Mouse (Mus musculus): ENCODE measurements around the gene Jag1. TPM values are rescaled to one million over a fixed set of nuclear protein-coding genes. Genes with fewer than 3 reads are reported as not detected.
A peak's percentile ranks its signal among the peaks of the same experiment; 100 is the strongest.

The Jag1 gene
- polyA plus RNA-seq, 1 experiment from 2014 or later: 35.2 TPM

GRCm38 (mm10) chr2:137115241-137116024, 1.0 kb downstream of the Jag1 start:
- H3K4me3 ChIP-seq: peak overlapping the region; percentile 80
- no peaks in the 10 kb centered on the region for H3K27me3 ChIP-seq
- peak overlapping the region; percentile 89 for H3K4me2 ChIP-seq
- WGBS: under 1% methylated on average over 40 of the region's 40 CpGs
- H3K9me3 ChIP-seq: no peaks in the 10 kb centered on the region
- H3K9ac ChIP-seq: peak overlapping the region; percentile 89
- peak overlapping the region; percentile 99 for H3K27ac ChIP-seq
- H3K4me1 ChIP-seq: peaks cover 41% of the 10 kb centered on the region
- no peaks in the 10 kb centered on the region for H3K36me3 ChIP-seq
- no peak for ATAC-seq (ENCODE audit: insufficient number of reproducible peaks, low FRiP score, low TSS enrichment, low read depth)

- peak overlapping the region; percentile 99 for H3K27ac ChIP-seq
- H3K9me3 ChIP-seq: no peaks in the 10 kb centered on the region
- no peaks in the 10 kb centered on the region for H3K27me3 ChIP-seq
- WGBS: under 1% methylated on average over 51 of the region's 51 CpGs
- H3K4me3 ChIP-seq: peak overlapping the region; percentile 80
- no peaks in the 10 kb centered on the region for H3K36me3 ChIP-seq
- H3K4me2 ChIP-seq: peak overlapping the region; percentile 89
- peak overlapping the region; percentile 89 for H3K9ac ChIP-seq
- ATAC-seq (ENCODE audit: insufficient number of reproducible peaks, low FRiP score, low TSS enrichment, low read depth): peak; percentile 50
- peaks cover 51% of the 10 kb centered on the region for H3K4me1 ChIP-seq
Observed at GRCm38 (mm10) chr2:137114248-137115096, 2.0 kb downstream of the Jag1 start.

GRCm38 (mm10) chr2:137113288-137114061, 3.0 kb downstream of the Jag1 start:
- Histone ChIP-seq H3K27ac (peak overlapping the region; percentile 99), H3K4me1 (peaks cover 58% of the 10 kb centered on the region), H3K9me3 (no peaks in the 10 kb centered on the region), H3K4me3 (peak overlapping the region; percentile 80), H3K27me3 (no peaks in the 10 kb centered on the region), H3K9ac (peak overlapping the region; percentile 89), H3K36me3 (no peaks in the 10 kb centered on the region), H3K4me2 (peak overlapping the region; percentile 89)
- ATAC-seq (ENCODE audit: insufficient number of reproducible peaks, low FRiP score, low TSS enrichment, low read depth): no peak
- 11% methylated on average over 12 of the region's 12 CpGs for WGBS

GRCm38 (mm10) chr2:137110214-137110898, 6.1 kb downstream of the Jag1 start:
- no peak overlapping the region for H3K27ac ChIP-seq
- H3K9ac ChIP-seq: no peak overlapping the region
- no peaks in the 10 kb centered on the region for H3K9me3 ChIP-seq
- H3K4me1 ChIP-seq: peaks cover 55% of the 10 kb centered on the region
- H3K4me2 ChIP-seq: no peak overlapping the region
- H3K27me3 ChIP-seq: no peaks in the 10 kb centered on the region
- 42% methylated on average over 4 of the region's 4 CpGs for WGBS
- H3K36me3 ChIP-seq: peaks cover 14% of the 10 kb centered on the region; the same call in 1 of the 2 replicates
- H3K4me3 ChIP-seq: no peak overlapping the region
- ATAC-seq (ENCODE audit: insufficient number of reproducible peaks, low FRiP score, low TSS enrichment, low read depth): no peak

GRCm38 (mm10) chr2:137109321-137110213, 6.9 kb downstream of the Jag1 start:
- ATAC-seq (ENCODE audit: insufficient number of reproducible peaks, low FRiP score, low TSS enrichment, low read depth): no peak
- peaks cover 55% of the 10 kb centered on the region for H3K4me1 ChIP-seq
- no peak overlapping the region for H3K27ac ChIP-seq
- H3K4me2 ChIP-seq: no peak overlapping the region
- 70% methylated on average over 15 of the region's 15 CpGs for WGBS
- H3K4me3 ChIP-seq: no peak overlapping the region
- H3K36me3 ChIP-seq: peaks cover 22% of the 10 kb centered on the region; the same call in 1 of the 2 replicates
- no peaks in the 10 kb centered on the region for H3K9me3 ChIP-seq
- H3K27me3 ChIP-seq: no peaks in the 10 kb centered on the region
- H3K9ac ChIP-seq: no peak overlapping the region

GRCm38 (mm10) chr2:137107946-137108345, 8.5 kb downstream of the Jag1 start:
- peaks cover 50% of the 10 kb centered on the region for H3K4me1 ChIP-seq
- no peaks in the 10 kb centered on the region for H3K27me3 ChIP-seq
- peak overlapping the region; percentile 33; the same call in 1 of the 2 replicates for H3K27ac ChIP-seq
- no peak overlapping the region for H3K9ac ChIP-seq
- no peak for ATAC-seq (ENCODE audit: insufficient number of reproducible peaks, low FRiP score, low TSS enrichment, low read depth)
- 36% methylated on average over 8 of the region's 8 CpGs for WGBS
- H3K9me3 ChIP-seq: no peaks in the 10 kb centered on the region
- H3K4me3 ChIP-seq: no peak overlapping the region
- H3K36me3 ChIP-seq: peaks cover 31% of the 10 kb centered on the region; the same call in 1 of the 2 replicates
- H3K4me2 ChIP-seq: no peak overlapping the region

GRCm38 (mm10) chr2:137107203-137107602, 9.2 kb downstream of the Jag1 start:
- H3K27me3 ChIP-seq: no peaks in the 10 kb centered on the region
- H3K36me3 ChIP-seq: peaks cover 34% of the 10 kb centered on the region; the same call in 1 of the 2 replicates
- no peak overlapping the region for H3K9ac ChIP-seq
- H3K27ac ChIP-seq: 0 out of 2 replicates have a peak overlapping the region, but pooled peaks have one; percentile 33
- WGBS: 73% methylated on average over 4 of the region's 4 CpGs
- ATAC-seq (ENCODE audit: insufficient number of reproducible peaks, low FRiP score, low TSS enrichment, low read depth): no peak
- no peak overlapping the region for H3K4me2 ChIP-seq
- H3K4me1 ChIP-seq: peaks cover 42% of the 10 kb centered on the region
- no peak overlapping the region for H3K4me3 ChIP-seq
- no peaks in the 10 kb centered on the region for H3K9me3 ChIP-seq

GRCm38 (mm10) chr2:137101074-137101473, 15.4 kb downstream of the Jag1 start:
- Histone ChIP-seq H3K4me3 (no peak overlapping the region), H3K9ac (no peak overlapping the region), H3K4me1 (peaks cover 27% of the 10 kb centered on the region), H3K9me3 (no peaks in the 10 kb centered on the region), H3K27me3 (no peaks in the 10 kb centered on the region), H3K27ac (no peak overlapping the region), H3K36me3 (peaks cover 48% of the 10 kb centered on the region; the same call in 1 of the 2 replicates), H3K4me2 (no peak overlapping the region)
- no peak for ATAC-seq (ENCODE audit: insufficient number of reproducible peaks, low FRiP score, low TSS enrichment, low read depth)
- WGBS: 48% methylated on average over 5 of the region's 5 CpGs

- H3K36me3 ChIP-seq: peaks cover 40% of the 10 kb centered on the region; the same call in 1 of the 2 replicates
- peak overlapping the region; percentile 54; the same call in 1 of the 2 replicates for H3K27ac ChIP-seq
- H3K4me3 ChIP-seq: no peak overlapping the region
- no peak for ATAC-seq (ENCODE audit: insufficient number of reproducible peaks, low FRiP score, low TSS enrichment, low read depth)
- no peak overlapping the region for H3K4me2 ChIP-seq
- whole genome bisulfite sequencing: 26% methylated on average over 6 of the region's 6 CpGs
- no peak overlapping the region for H3K9ac ChIP-seq
- no peaks in the 10 kb centered on the region for H3K27me3 ChIP-seq
- peaks cover 32% of the 10 kb centered on the region for H3K4me1 ChIP-seq
- H3K9me3 ChIP-seq: no peaks in the 10 kb centered on the region
Observed at GRCm38 (mm10) chr2:137099211-137099734, 17.2 kb downstream of the Jag1 start.

Data from limb, embryonic 15.5 days (tissue).